Mouse (Mus musculus): ENCODE measurements around the gene Fam71b.
"Not testable (repeated sequence)": the region's sequence is repeated elsewhere in the genome, so short reads cannot be mapped to it uniquely, and the experiment has no call there.

Gene Fam71b

GRCm38 (mm10) chr11:46384925-46385324, 11.4 kb upstream of the Fam71b start:
- no peak for DNase-seq (ENCODE audit: low spot score in 2 of 2)

GRCm38 (mm10) chr11:46386556-46386955, 9.8 kb upstream of the Fam71b start:
- no peak for DNase-seq (ENCODE audit: low spot score in 2 of 2)

DNA sequence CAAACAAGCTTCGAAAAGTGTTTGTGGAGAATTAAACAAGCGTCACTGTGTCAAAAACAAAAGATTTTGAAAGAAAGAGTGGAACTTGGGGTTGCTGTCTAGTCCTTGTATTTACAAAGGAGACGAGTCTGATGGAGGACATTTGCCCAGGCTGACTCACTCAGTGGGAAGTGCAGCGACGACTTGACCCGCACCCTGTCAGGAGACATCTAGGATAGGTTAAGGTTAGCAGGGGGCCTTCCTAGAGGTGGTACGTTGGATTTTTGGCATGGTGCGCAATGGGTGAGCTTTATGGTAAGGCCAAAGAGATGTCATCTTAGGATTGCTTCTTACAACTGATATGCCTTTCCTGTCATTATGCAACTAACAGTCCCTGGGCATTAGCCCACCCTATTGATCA, 9.3 kb upstream of the Fam71b start:
- no peak for DNase-seq (ENCODE audit: low spot score in 2 of 2)

DNA sequence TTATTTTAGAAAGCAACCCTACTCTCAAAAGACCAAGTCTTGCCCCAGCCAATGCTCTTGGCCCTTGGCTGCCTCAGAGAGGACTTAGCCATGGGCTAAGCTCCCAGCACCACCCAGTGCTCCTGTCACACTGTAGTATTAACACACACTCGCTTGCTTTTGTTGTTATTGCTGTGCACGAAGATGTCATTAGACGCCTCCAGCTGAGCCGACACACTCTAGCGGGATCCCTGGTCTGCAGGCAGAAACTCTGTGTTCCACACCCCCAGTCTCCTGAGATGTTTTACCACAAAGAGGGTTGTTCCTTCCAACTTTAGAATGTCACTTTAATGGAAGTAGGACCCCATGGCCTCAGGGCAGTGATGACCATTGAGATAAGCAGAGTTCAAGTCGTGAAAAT, 7.9 kb upstream of the Fam71b start:
- no peak for DNase-seq (ENCODE audit: low spot score in 2 of 2)

DNA sequence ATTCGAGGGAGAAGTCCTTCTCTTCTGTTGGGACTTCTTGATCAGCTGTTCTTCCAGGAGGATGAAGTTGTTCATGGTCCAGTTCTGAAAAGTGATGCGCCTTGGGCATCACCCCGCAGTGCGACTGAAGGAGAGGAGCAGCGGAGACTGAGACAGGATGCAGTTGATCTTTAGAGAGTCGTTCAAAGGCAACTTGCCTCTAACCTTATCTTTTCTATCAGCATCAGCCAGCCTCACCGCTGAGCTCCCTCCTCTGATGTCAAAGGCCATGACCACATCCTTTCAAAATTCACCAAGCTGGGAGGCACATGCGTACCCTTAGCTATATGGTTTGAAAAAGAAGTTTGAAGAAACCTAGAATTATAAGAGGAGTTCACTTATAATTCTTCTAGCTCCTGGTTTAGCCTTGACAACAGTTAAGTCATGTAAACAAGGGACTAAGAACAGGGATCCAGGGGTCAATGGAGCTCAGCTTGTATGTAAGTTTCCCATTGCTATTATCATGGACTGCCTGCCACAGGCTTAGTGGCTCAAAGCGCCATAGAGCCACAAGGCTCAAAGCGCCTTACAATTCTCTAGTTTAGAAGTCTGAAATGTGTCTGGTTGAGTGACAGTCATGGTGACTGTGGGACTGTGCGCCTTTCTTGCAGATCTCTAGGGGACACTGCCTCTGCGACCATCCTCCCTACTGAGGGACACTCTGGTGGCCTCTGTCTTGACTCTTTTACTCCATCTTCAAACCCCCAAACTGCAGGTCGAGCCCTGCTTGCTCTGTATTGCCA, 6.8 kb upstream of the Fam71b start, which contains the start of gene Itk:
Gene Itk, minus strand, starts transcription at position 180 of the 782 bp plus-strand sequence.
- no peak for DNase-seq (ENCODE audit: low spot score in 2 of 2)

GRCm38 (mm10) chr11:46390621-46391020, 5.7 kb upstream of the Fam71b start:
- DNase-seq (ENCODE audit: low spot score in 2 of 2): no peak

DNA sequence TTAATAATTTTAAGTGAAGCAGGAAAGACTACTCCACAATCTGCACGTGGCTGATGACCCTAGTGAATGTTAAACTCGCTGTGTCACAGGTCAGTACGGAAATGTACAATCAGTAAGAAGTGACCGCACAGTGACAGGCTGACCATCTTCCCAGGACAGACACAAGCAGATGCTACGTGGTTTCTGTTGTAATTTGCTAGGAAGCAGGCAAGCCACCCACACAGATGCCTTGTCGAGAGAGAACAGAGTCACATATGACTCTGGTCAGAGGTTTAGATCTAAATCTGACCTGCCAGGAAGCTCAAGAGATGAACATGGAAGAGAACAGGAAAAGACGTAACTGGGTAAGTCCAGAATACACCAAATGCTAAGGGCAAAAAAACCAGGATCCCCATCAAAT, 3.5 kb upstream of the Fam71b start:
- no peak for DNase-seq (ENCODE audit: low spot score in 2 of 2)

GRCm38 (mm10) chr11:46393413-46393812, 2.9 kb upstream of the Fam71b start:
- no peak for DNase-seq (ENCODE audit: low spot score in 2 of 2)

GRCm38 (mm10) chr11:46395088-46395487, 1.3 kb upstream of the Fam71b start:
- DNase-seq (ENCODE audit: low spot score in 2 of 2): no peak

DNA sequence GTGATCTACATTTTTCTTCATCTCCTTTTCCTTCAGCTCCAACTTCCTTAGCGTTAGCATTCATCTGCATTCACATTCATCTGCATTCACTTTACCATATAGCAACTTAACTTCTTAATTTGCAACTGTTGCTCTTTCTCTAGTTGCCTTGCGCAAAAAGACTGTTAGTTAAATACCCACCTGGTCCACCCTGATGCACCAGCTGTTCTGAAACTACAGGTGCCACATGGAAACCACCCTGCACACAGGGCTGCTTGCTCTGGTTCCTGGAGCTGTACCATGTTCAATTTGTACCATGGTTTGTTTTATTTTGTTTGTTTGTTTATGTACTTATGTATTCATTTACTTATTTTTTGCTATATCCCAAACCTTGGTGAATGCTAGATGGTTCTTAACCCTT, 661 bp upstream of the Fam71b start:
- no peak for DNase-seq (ENCODE audit: low spot score in 2 of 2)

- DNase-seq (ENCODE audit: low spot score in 2 of 2): no peak
Observed at GRCm38 (mm10) chr11:46396860-46397179, 461 bp downstream of the Fam71b start.

GRCm38 (mm10) chr11:46397900-46398299, 1.5 kb downstream of the Fam71b start:
- no peak for DNase-seq (ENCODE audit: low spot score in 2 of 2)

DNA sequence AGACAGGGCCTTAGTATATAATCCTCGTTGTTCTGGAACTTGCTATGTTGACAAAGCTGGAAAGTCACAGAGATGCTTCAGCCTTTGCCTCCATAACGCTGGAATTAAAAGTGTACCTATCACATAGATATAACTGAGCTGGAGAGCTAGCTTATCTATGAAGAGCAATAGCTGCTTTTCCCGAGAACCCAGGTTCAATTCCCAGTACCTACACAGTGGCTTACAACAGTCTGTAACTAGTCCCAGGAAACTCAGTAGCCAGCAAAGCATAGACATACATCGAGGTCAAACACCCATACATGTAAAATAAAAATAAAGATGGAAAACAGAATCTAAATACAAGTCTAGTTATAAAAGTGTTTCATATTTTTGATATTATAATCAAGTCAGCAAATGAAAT, 2.1 kb downstream of the Fam71b start:
- DNase-seq (ENCODE audit: low spot score in 2 of 2): no peak

DNA sequence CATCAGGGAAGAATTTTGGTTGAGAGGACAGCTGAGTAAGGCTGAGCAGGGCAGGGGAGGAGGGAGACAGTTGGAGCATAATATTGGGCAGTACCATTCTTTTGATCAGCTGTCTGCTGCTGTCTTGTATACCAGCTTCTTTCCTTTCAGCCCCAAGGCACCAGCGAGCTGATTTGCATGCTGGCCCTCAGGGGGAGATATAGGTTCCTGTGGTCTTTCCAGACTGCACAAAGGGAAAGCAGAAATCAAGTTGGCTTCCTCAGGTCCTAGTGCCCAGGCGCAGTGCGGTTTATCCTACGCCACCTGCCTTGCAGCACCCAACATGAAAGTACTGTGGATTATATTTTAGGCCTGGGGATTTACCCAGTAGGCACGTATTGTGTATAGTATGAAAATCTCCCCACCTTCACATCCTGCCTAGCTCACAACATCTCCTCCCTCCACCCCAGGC, 2.6 kb downstream of the Fam71b start:
- no peak for DNase-seq (ENCODE audit: low spot score in 2 of 2)

DNA sequence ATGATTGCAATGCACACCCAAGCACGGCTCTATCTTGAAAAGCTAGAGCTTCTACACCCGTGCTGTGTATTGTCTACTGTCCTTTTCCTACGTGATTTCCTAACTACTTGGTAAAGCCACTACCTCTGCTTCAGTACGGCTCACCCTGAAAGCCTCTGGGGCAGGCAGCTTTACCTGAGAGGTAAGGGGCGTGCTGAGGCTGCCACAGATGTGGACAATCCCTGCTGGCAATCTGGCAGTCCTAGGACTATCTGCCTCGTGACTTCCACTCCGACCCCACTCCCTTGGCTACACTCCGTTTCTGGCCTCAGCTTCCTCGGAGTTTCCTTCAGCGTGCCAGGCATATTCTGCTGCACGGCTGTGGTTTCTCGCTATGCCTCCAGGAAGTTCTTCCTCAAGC, 5.2 kb downstream of the Fam71b start:
- DNase-seq (ENCODE audit: low spot score in 2 of 2): no peak

- DNase-seq (ENCODE audit: low spot score in 2 of 2): no peak
Observed at GRCm38 (mm10) chr11:46404986-46405385, 8.6 kb downstream of the Fam71b start.

GRCm38 (mm10) chr11:46406721-46407120, 10.4 kb downstream of the Fam71b start:
- no peak for DNase-seq (ENCODE audit: low spot score in 2 of 2)

GRCm38 (mm10) chr11:46410018-46410563, 13.7 kb downstream of the Fam71b start:
- no peak for DNase-seq (ENCODE audit: low spot score in 2 of 2)

DNA sequence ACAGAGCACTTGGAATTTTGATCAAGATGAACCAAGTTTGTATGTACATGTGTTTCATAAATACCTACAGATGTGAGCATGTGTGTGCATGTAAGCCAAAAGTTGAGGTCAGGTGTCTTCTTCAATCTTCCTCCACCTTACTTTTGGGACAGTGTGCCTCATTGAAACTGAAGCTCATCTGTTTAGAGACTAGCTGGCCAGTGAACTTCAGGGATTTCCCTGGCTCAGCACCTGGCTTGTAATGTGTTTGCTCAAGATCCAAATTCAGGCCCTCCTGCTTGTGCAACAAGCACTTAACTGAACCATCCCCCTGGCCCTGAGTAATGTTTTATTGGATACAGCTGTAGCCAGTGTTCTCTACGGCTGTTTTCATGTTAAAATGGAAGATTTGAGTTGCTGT, 22.1 kb downstream of the Fam71b start:
- no peak for DNase-seq (ENCODE audit: low spot score in 2 of 2)

DNA sequence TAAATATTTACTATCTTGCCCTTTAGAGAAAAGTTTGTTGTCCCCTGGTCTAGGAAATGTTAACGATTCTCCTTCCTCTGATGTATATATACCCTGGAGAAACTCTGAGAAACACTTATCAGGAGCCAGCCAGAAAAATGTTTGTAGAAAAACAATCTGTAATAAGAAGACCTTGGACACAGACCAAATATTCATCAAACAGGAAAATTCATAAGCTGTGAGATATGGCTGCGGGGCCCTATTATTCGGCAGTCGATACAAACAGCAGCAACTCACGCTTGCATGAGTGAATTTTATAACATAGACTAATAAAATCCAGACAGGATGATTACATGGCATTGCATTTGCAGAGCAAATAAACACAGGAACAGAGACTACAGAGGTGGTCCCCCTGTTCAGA, 22.5 kb downstream of the Fam71b start:
- DNase-seq (ENCODE audit: low spot score in 2 of 2): no peak

GRCm38 (mm10) chr11:46421086-46421888, 24.9 kb downstream of the Fam71b start:
- DNase-seq (ENCODE audit: low spot score in 2 of 2): no peak

- not testable (repeated sequence) for DNase-seq (ENCODE audit: low spot score in 2 of 2)
Observed at GRCm38 (mm10) chr11:46428131-46428530, 31.8 kb downstream of the Fam71b start.

- no peak for DNase-seq (ENCODE audit: low spot score in 2 of 2)
Observed at GRCm38 (mm10) chr11:46430123-46430522, 33.8 kb downstream of the Fam71b start.

All from urinary bladder, adult 18-20 months (tissue).